Comparison of ENCODE assay signal across 29 mouse cellular contexts in genomic region chr5:65122616-65123015, GRCm38 (mm10). TPM values are rescaled to one million over a fixed set of nuclear protein-coding genes. Genes with fewer than 3 reads are reported as not detected.
DNase-seq lines count a peak whose midpoint lies in the region; ATAC-seq and TF ChIP-seq lines count a peak whose summit lies in the region.
"Had no signal": no experiment of that assay in that cellular context is flagged by ENCODE, and none has a peak within 500 bp of the region (broad histone marks: within the 10 kb centered on the region; RNA-seq: fewer than 3 reads in every experiment).

No protein-coding gene starts in this region.

- DNase-seq in heart, adult 11 months, result peak; percentile 67
- no peak for DNase-seq in heart, postnatal 25 days (ENCODE audit: low spot score)
- peak; percentile 14 for DNase-seq in kidney, adult 2 months
- no peak for DNase-seq in kidney, adult 11 months
- DNase-seq in adipocyte (ENCODE audit: low spot score), result peak; percentile 80
- no peak for DNase-seq in stomach, postnatal 0 days (ENCODE audit: low spot score)
- DNase-seq: adrenal gland, adult 2 months; adrenal gland, postnatal 10 days; adrenal gland, postnatal 25 days; B cell, adult 2 months; cerebellum, adult 11 months; cerebellum, adult 18-20 months; cerebellum, adult 8-10 months; cerebellum, adult 9-11 months; cerebellum, postnatal 14 days; cerebellum, postnatal 36 days; embryo, embryonic 11 days had no signal

- H3K27ac ChIP-seq in kidney, adult 2 months (ENCODE audit: insufficient read depth, low read depth, low read length), result no peak overlapping the region
- 0 out of 2 replicates have a peak overlapping the region, but pooled peaks have one; percentile 13 for H3K27ac ChIP-seq in stomach, postnatal 0 days (replicated peaks)
- no peak overlapping the region for H3K27ac ChIP-seq in forebrain, embryonic 15.5 days (replicated peaks)
- H3K27ac ChIP-seq: embryonic facial prominence, embryonic 13.5 days; embryonic facial prominence, embryonic 15.5 days; forebrain, embryonic 13.5 days had no signal

- no peak overlapping the region for H3K9ac ChIP-seq in stomach, postnatal 0 days (ENCODE audit: low read length)
- no peak overlapping the region for H3K9ac ChIP-seq in forebrain, embryonic 15.5 days (replicated peaks)
- H3K9ac ChIP-seq: embryonic facial prominence, embryonic 13.5 days; embryonic facial prominence, embryonic 15.5 days; forebrain, embryonic 13.5 days had no signal

- H3K9me3 ChIP-seq in stomach, postnatal 0 days (ENCODE audit: control insufficient read depth, low read length), result no peaks in the 10 kb centered on the region
- no peaks in the 10 kb centered on the region for H3K9me3 ChIP-seq in forebrain, embryonic 15.5 days
- H3K9me3 ChIP-seq: embryonic facial prominence, embryonic 13.5 days; embryonic facial prominence, embryonic 15.5 days; forebrain, embryonic 13.5 days; G1E had no signal

- H3K4me3 ChIP-seq in kidney, adult 2 months (ENCODE audit: insufficient read depth, low read depth, low read length), result no peak overlapping the region
- H3K4me3 ChIP-seq in stomach, postnatal 0 days (ENCODE audit: low read depth, low read length), result no peak overlapping the region
- H3K4me3 ChIP-seq in forebrain, embryonic 15.5 days, result no peak overlapping the region
- H3K4me3 ChIP-seq: embryonic facial prominence, embryonic 13.5 days; embryonic facial prominence, embryonic 15.5 days; forebrain, embryonic 13.5 days had no signal

- intact Hi-C loops in heart, postnatal 25 days (cut with DNase I), result no loop called here

- no peaks in the 10 kb centered on the region for H3K36me3 ChIP-seq in kidney, adult 2 months (ENCODE audit: control insufficient read depth, insufficient read depth, low read length)
- no peaks in the 10 kb centered on the region for H3K36me3 ChIP-seq in stomach, postnatal 0 days (ENCODE audit: control insufficient read depth, insufficient read depth, low read length)
- no peaks in the 10 kb centered on the region for H3K36me3 ChIP-seq in forebrain, embryonic 15.5 days
- H3K36me3 ChIP-seq: embryonic facial prominence, embryonic 15.5 days; G1E had no signal

- 71% methylated on average over 3 of the region's 3 CpGs for WGBS in kidney, adult 2 months
- 47% methylated on average over 3 of the region's 3 CpGs for WGBS in stomach, postnatal 0 days
- WGBS in forebrain, embryonic 15.5 days, result 83% methylated on average over 3 of the region's 3 CpGs

- TF ChIP-seq POLR2A in kidney, adult 2 months (IDR thresholded peaks at IDR 0.05; ENCODE audit: low read depth, low read length), result no peak

- ATAC-seq in stomach, postnatal 0 days (ENCODE audit: low FRiP score, low TSS enrichment), result no peak
- ATAC-seq in forebrain, embryonic 15.5 days (replicated peaks), result no peak
- ATAC-seq: activated CD4-positive, CD25-positive, alpha-beta regulatory T cell, adult 4 months; CD4-positive, CD25-positive, alpha-beta regulatory T cell, adult 4 months; forebrain, embryonic 13.5 days; forebrain, embryonic 16.5 days; Patski had no signal

- TF ChIP-seq EP300 in stomach, postnatal 0 days (optimal IDR thresholded peaks at IDR 0.05), result no peak

- H3K27me3 ChIP-seq in kidney, adult 2 months (replicated peaks; ENCODE audit: control insufficient read depth, insufficient read depth, low read length), result no peaks in the 10 kb centered on the region
- H3K27me3 ChIP-seq in stomach, postnatal 0 days (ENCODE audit: control insufficient read depth, insufficient read depth, low read length), result no peaks in the 10 kb centered on the region
- no peaks in the 10 kb centered on the region for H3K27me3 ChIP-seq in forebrain, embryonic 15.5 days
- H3K27me3 ChIP-seq: CH12.LX; embryonic facial prominence, embryonic 13.5 days; embryonic facial prominence, embryonic 15.5 days; forebrain, embryonic 13.5 days; Patski had no signal

- peaks cover 9% of the 10 kb centered on the region; the same call in 1 of the 2 replicates for H3K4me1 ChIP-seq in kidney, adult 2 months (ENCODE audit: control insufficient read depth, insufficient read depth, low read length)
- no peaks in the 10 kb centered on the region for H3K4me1 ChIP-seq in stomach, postnatal 0 days (replicated peaks; ENCODE audit: control insufficient read depth, insufficient read depth)
- H3K4me1 ChIP-seq in forebrain, embryonic 15.5 days, result no peaks in the 10 kb centered on the region
- H3K4me1 ChIP-seq: embryonic facial prominence, embryonic 13.5 days; embryonic facial prominence, embryonic 15.5 days; forebrain, embryonic 13.5 days had no signal

- no peak overlapping the region for H3K4me2 ChIP-seq in stomach, postnatal 0 days (replicated peaks; ENCODE audit: low read depth)
- no peak overlapping the region for H3K4me2 ChIP-seq in forebrain, embryonic 15.5 days (replicated peaks)
- H3K4me2 ChIP-seq: embryonic facial prominence, embryonic 13.5 days; embryonic facial prominence, embryonic 15.5 days; forebrain, embryonic 13.5 days had no signal

- TF ChIP-seq CTCF in kidney, adult 2 months (conservative IDR thresholded peaks at IDR 0.05; ENCODE audit: insufficient read depth, insufficient read length, low read depth, low read length), result no peak
- TF ChIP-seq CTCF in stomach, postnatal 0 days (IDR thresholded peaks at IDR 0.05; ENCODE audit: low read depth), result no peak

RNA-seq across cellular contexts. Expression of gene Klhl5, which starts 15.3 kb away (rescaled TPM):
- 10 to 100 TPM; 13.9 to 14.3 TPM for total RNA-seq in heart, postnatal 25 days (2021)
- polyA plus RNA-seq in kidney, adult 2 months (2012; rRNA removed), result 24.8 and 25.2 TPM in 2 replicates
- polyA plus RNA-seq in stomach, postnatal 0 days (2015; fragmentation: Nextera tagmentation; extraction: Ambion mirVana), result 13.8 and 14.9 TPM in 2 replicates
- 59.0 and 60.4 TPM in 2 replicates for polyA plus RNA-seq in forebrain, embryonic 15.5 days (2015; fragmentation: Nextera tagmentation; extraction: Ambion mirVana)

RNA-seq across cellular contexts. Expression of gene Tmem156, which starts 30.7 kb away (rescaled TPM):
- not detected for total RNA-seq in heart, postnatal 25 days (2021)
- 0.11 and 0.19 TPM in 2 replicates for polyA plus RNA-seq in kidney, adult 2 months (2012; rRNA removed)
- polyA plus RNA-seq in stomach, postnatal 0 days (2015; fragmentation: Nextera tagmentation; extraction: Ambion mirVana), result 1.1 and 1.6 TPM in 2 replicates
- 0.11 and 0.13 TPM in 2 replicates for polyA plus RNA-seq in forebrain, embryonic 15.5 days (2015; fragmentation: Nextera tagmentation; extraction: Ambion mirVana)
- polyA plus RNA-seq: adrenal gland, adult 2 months; embryonic facial prominence, embryonic 11.5 days; forebrain, embryonic 11.5 days; forebrain, embryonic 13.5 days; G1E; Patski had no signal

Comparison
In these comparisons a context has a peak if more than half of its experiments do, and no peak if none do; other contexts are left out.
1. DNase-seq: peak in heart, adult 11 months (single experiment), kidney, adult 2 months (single experiment) and adipocyte (single experiment); none in heart, postnatal 25 days (single experiment), kidney, adult 11 months (single experiment) and stomach, postnatal 0 days (single experiment).